Mouse (Mus musculus): ENCODE measurements around the gene Smap2. TPM values are rescaled to one million over a fixed set of nuclear protein-coding genes. Genes with fewer than 3 reads are reported as not detected.
"Not testable (repeated sequence)": the region's sequence is repeated elsewhere in the genome, so short reads cannot be mapped to it uniquely, and the experiment has no call there.

Smap2 gene
- polyA plus RNA-seq (2015; fragmentation: Nextera tagmentation; extraction: Ambion mirVana) = 11.6 and 13.2 TPM in 2 replicates

- Histone ChIP-seq H3K4me3 (peak within 1 kb of the TSS; percentile 96), H3K4me1 (peaks cover 7% of the 10 kb centered on the region), H3K9me3 (no peaks in the 10 kb centered on the region), H3K27me3 (no peaks in the 10 kb centered on the region), H3K36me3 (no peaks in the 10 kb centered on the region), H3K27ac (peak within 1 kb of the TSS; percentile 77), H3K4me2 (peak within 1 kb of the TSS; percentile 90), H3K9ac (peak within 1 kb of the TSS; percentile 90)
- ATAC-seq (ENCODE audit: insufficient number of reproducible peaks, low FRiP score, low TSS enrichment, low read depth) = peak; percentile 95
- 0% methylated on average over 47 of the region's 48 CpGs for WGBS
These were observed at the start of gene Smap2 for GRCm38 (mm10) chr4:121016928-121017657. Gene Smap2, minus strand, starts transcription at chr4:121017247.

GRCm38 (mm10) chr4:121065336-121065735 lies 48.3 kb upstream of the Smap2 start:
- Histone ChIP-seq H3K4me2 (no peak overlapping the region), H3K36me3 (peaks cover 47% of the 10 kb centered on the region), H3K27ac (no peak overlapping the region), H3K4me1 (no peaks in the 10 kb centered on the region), H3K4me3 (no peak overlapping the region), H3K27me3 (no peaks in the 10 kb centered on the region), H3K9me3 (no peaks in the 10 kb centered on the region), H3K9ac (no peak overlapping the region)
- 79% methylated on average over 2 of the region's 2 CpGs for WGBS
- no peak for ATAC-seq (ENCODE audit: insufficient number of reproducible peaks, low FRiP score, low TSS enrichment, low read depth)

- H3K4me1 ChIP-seq; ATAC-seq (ENCODE audit: insufficient number of reproducible peaks, low FRiP score, low TSS enrichment, low read depth); H3K9ac ChIP-seq; H3K27me3 ChIP-seq; H3K9me3 ChIP-seq; H3K27ac ChIP-seq; H3K4me3 ChIP-seq; H3K4me2 ChIP-seq: not testable (repeated sequence)
- peaks cover 22% of the 10 kb centered on the region for H3K36me3 ChIP-seq
- WGBS = 83% methylated on average over 10 of the region's 10 CpGs
These were observed 42.2 kb upstream of the Smap2 start for GRCm38 (mm10) chr4:121059218-121059617.

- no peak overlapping the region for H3K4me3 ChIP-seq
- H3K27ac ChIP-seq = no peak overlapping the region
- WGBS = 70% methylated on average over 2 of the region's 2 CpGs
- H3K9me3 ChIP-seq = no peaks in the 10 kb centered on the region
- no peak for ATAC-seq (ENCODE audit: insufficient number of reproducible peaks, low FRiP score, low TSS enrichment, low read depth)
- H3K36me3 ChIP-seq = peaks cover 28% of the 10 kb centered on the region
- H3K4me2 ChIP-seq = no peak overlapping the region
- H3K4me1 ChIP-seq = peaks cover 11% of the 10 kb centered on the region; the same call in 1 of the 2 replicates
- H3K27me3 ChIP-seq = peaks cover 15% of the 10 kb centered on the region
- H3K9ac ChIP-seq = no peak overlapping the region
These were observed 40.0 kb upstream of the Smap2 start for GRCm38 (mm10) chr4:121057032-121057431.

GRCm38 (mm10) chr4:121056342-121056741 lies 39.3 kb upstream of the Smap2 start:
- ATAC-seq (ENCODE audit: insufficient number of reproducible peaks, low FRiP score, low TSS enrichment, low read depth) = no peak
- H3K9me3 ChIP-seq = no peaks in the 10 kb centered on the region
- WGBS = 42% methylated on average over 3 of the region's 3 CpGs
- H3K4me2 ChIP-seq = no peak overlapping the region
- no peak overlapping the region for H3K9ac ChIP-seq
- H3K27ac ChIP-seq = no peak overlapping the region
- H3K4me1 ChIP-seq = peaks cover 12% of the 10 kb centered on the region; the same call in 1 of the 2 replicates
- H3K27me3 ChIP-seq = peaks cover 15% of the 10 kb centered on the region
- peaks cover 28% of the 10 kb centered on the region for H3K36me3 ChIP-seq
- no peak overlapping the region for H3K4me3 ChIP-seq

- WGBS = 13% methylated on average over 35 of the region's 35 CpGs
- ATAC-seq (ENCODE audit: insufficient number of reproducible peaks, low FRiP score, low TSS enrichment, low read depth) = no peak
- H3K4me2 ChIP-seq = peak overlapping the region; percentile 27; the same call in 1 of the 2 replicates
- H3K4me1 ChIP-seq = peaks cover 12% of the 10 kb centered on the region; the same call in 1 of the 2 replicates
- H3K27me3 ChIP-seq = peaks cover 15% of the 10 kb centered on the region
- no peaks in the 10 kb centered on the region for H3K9me3 ChIP-seq
- H3K9ac ChIP-seq = no peak overlapping the region
- peak overlapping the region; percentile 8; the same call in 1 of the 2 replicates for H3K4me3 ChIP-seq
- H3K36me3 ChIP-seq = peaks cover 12% of the 10 kb centered on the region; the same call in 1 of the 2 replicates
- H3K27ac ChIP-seq = peak overlapping the region; percentile 38; the same call in 1 of the 2 replicates
These were observed 35.6 kb upstream of the Smap2 start for GRCm38 (mm10) chr4:121052454-121053323.

- no peak overlapping the region for H3K4me2 ChIP-seq
These were observed 34.8 kb upstream of the Smap2 start for GRCm38 (mm10) chr4:121051863-121052262.

GRCm38 (mm10) chr4:121042946-121043345 lies 25.9 kb upstream of the Smap2 start:
- Histone ChIP-seq H3K4me1 (peaks cover 34% of the 10 kb centered on the region), H3K27me3 (peaks cover 17% of the 10 kb centered on the region), H3K9ac (no peak overlapping the region), H3K4me2 (peak overlapping the region; percentile 72), H3K36me3 (0 out of 2 replicates have a peak, but pooled peaks cover 4% of the 10 kb centered on the region), H3K9me3 (no peaks in the 10 kb centered on the region), H3K4me3 (no peak overlapping the region), H3K27ac (no peak overlapping the region)
- WGBS = 59% methylated on average over 3 of the region's 3 CpGs
- no peak for ATAC-seq (ENCODE audit: insufficient number of reproducible peaks, low FRiP score, low TSS enrichment, low read depth)

More at GRCm38 (mm10) chr4:121051863-121052262, 34.8 kb upstream of the Smap2 start:
- H3K9me3 ChIP-seq = no peaks in the 10 kb centered on the region
- H3K9ac ChIP-seq = no peak overlapping the region
- WGBS = 35% methylated on average over 4 of the region's 4 CpGs
- peaks cover 12% of the 10 kb centered on the region; the same call in 1 of the 2 replicates for H3K36me3 ChIP-seq
- peaks cover 12% of the 10 kb centered on the region; the same call in 1 of the 2 replicates for H3K4me1 ChIP-seq
- peaks cover 15% of the 10 kb centered on the region for H3K27me3 ChIP-seq
- no peak for ATAC-seq (ENCODE audit: insufficient number of reproducible peaks, low FRiP score, low TSS enrichment, low read depth)
- H3K4me3 ChIP-seq = no peak overlapping the region
- H3K27ac ChIP-seq = peak overlapping the region; percentile 38; the same call in 1 of the 2 replicates

- Histone ChIP-seq H3K9me3 (no peaks in the 10 kb centered on the region), H3K36me3 (0 out of 2 replicates have a peak, but pooled peaks cover 4% of the 10 kb centered on the region), H3K4me2 (peak overlapping the region; percentile 72), H3K9ac (no peak overlapping the region), H3K27ac (peak overlapping the region; percentile 89; the same call in 1 of the 2 replicates), H3K4me1 (peaks cover 34% of the 10 kb centered on the region), H3K4me3 (peak overlapping the region; percentile 50), H3K27me3 (peaks cover 17% of the 10 kb centered on the region)
- no peak for ATAC-seq (ENCODE audit: insufficient number of reproducible peaks, low FRiP score, low TSS enrichment, low read depth)
- WGBS = 47% methylated on average over 5 of the region's 5 CpGs
These were observed 25.4 kb upstream of the Smap2 start for GRCm38 (mm10) chr4:121042472-121042871.

GRCm38 (mm10) chr4:121040897-121041671 lies 24.0 kb upstream of the Smap2 start:
- whole genome bisulfite sequencing = 8% methylated on average over 18 of the region's 18 CpGs
- H3K9me3 ChIP-seq = no peaks in the 10 kb centered on the region
- ATAC-seq (ENCODE audit: insufficient number of reproducible peaks, low FRiP score, low TSS enrichment, low read depth) = peak; percentile 67
- H3K4me3 ChIP-seq = peak overlapping the region; percentile 50
- H3K36me3 ChIP-seq = 0 out of 2 replicates have a peak, but pooled peaks cover 4% of the 10 kb centered on the region
- peak overlapping the region; percentile 89 for H3K27ac ChIP-seq
- H3K4me2 ChIP-seq = peak overlapping the region; percentile 72
- H3K4me1 ChIP-seq = peaks cover 34% of the 10 kb centered on the region
- H3K27me3 ChIP-seq = peaks cover 17% of the 10 kb centered on the region
- H3K9ac ChIP-seq = no peak overlapping the region

GRCm38 (mm10) chr4:121040323-121040722 lies 23.3 kb upstream of the Smap2 start:
- peak overlapping the region; percentile 89 for H3K27ac ChIP-seq
- no peaks in the 10 kb centered on the region for H3K9me3 ChIP-seq
- H3K4me2 ChIP-seq = peak overlapping the region; percentile 72
- peaks cover 34% of the 10 kb centered on the region for H3K4me1 ChIP-seq
- 0 out of 2 replicates have a peak, but pooled peaks cover 4% of the 10 kb centered on the region for H3K36me3 ChIP-seq
- H3K27me3 ChIP-seq = peaks cover 17% of the 10 kb centered on the region
- H3K4me3 ChIP-seq = peak overlapping the region; percentile 50
- H3K9ac ChIP-seq = peak overlapping the region; percentile 48; the same call in 1 of the 2 replicates
- no peak for ATAC-seq (ENCODE audit: insufficient number of reproducible peaks, low FRiP score, low TSS enrichment, low read depth)
- 50% methylated on average over 14 of the region's 14 CpGs for WGBS
